Mouse (Mus musculus) forebrain, embryonic 11.5 days (tissue): ENCODE results near the gene Cdca5. TPM values are rescaled to one million over a fixed set of nuclear protein-coding genes. Genes with fewer than 3 reads are reported as not detected.

ENCODE experiments used
- ATAC-seq: fragments of 200-750 bp; cut with Nextera tagmentation; replicated peaks from 2 replicates; pipeline ENCODE4 v1.8.0; 2017; ENCODE audit warnings: moderate TSS enrichment; ENCODE audit not compliant: low FRiP score
- DNase-seq: peaks from one replicate; pipeline ENCODE4 v3.0.0-alpha.2; 2017; ENCODE audit warnings: low spot score
- H3K27ac ChIP-seq: fragments of 300-500 bp; sonication (generic); 2 replicates; pipeline ENCODE4 v1.5.1; 2014; ENCODE audit warnings: low read depth, low read length
- H3K27me3 ChIP-seq: fragments of 300-500 bp; sonication (generic); 2 replicates; pipeline ENCODE4 v1.6.1; 2014; ENCODE audit warnings: mild to moderate bottlenecking, low read length, mixed read lengths; ENCODE audit not compliant: control insufficient read depth, insufficient read depth
- H3K36me3 ChIP-seq: fragments of 300-500 bp; sonication (generic); 2 replicates; pipeline ENCODE4 v1.6.1; 2014; ENCODE audit warnings: mild to moderate bottlenecking, low read length, moderate library complexity, mixed read lengths; ENCODE audit not compliant: control insufficient read depth, insufficient read depth
- H3K4me1 ChIP-seq: fragments of 300-500 bp; sonication (generic); replicated peaks from 2 replicates; pipeline ENCODE4 v1.6.1; 2014; ENCODE audit warnings: low read length, mixed read lengths; ENCODE audit not compliant: control insufficient read depth, insufficient read depth
- H3K4me2 ChIP-seq: fragments of 300-500 bp; sonication (generic); 2 replicates; pipeline ENCODE4 v1.6.1; 2014; ENCODE audit warnings: low read depth, mild to moderate bottlenecking, low read length, moderate library complexity, mixed read lengths; ENCODE audit not compliant: severe bottlenecking
- H3K4me3 ChIP-seq: fragments of 300-500 bp; sonication (generic); 2 replicates; pipeline ENCODE4 v1.5.1; 2014; ENCODE audit warnings: low read depth, low read length
- H3K9ac ChIP-seq: fragments of 300-500 bp; sonication (generic); 2 replicates; pipeline ENCODE4 v1.6.1; 2014; ENCODE audit warnings: low read length
- H3K9me3 ChIP-seq: fragments of 300-500 bp; sonication (generic); 2 replicates; pipeline ENCODE4 v1.6.1; 2016; ENCODE audit warnings: low read length, mixed read lengths; ENCODE audit not compliant: control insufficient read depth
- WGBS: fragments of 180-500 bp; shearing (Covaris S2); extraction: QIAGEN DNeasy Blood & Tissue Kit; methylation state at CpG from one replicate; pipeline ENCODE4 v1.1.7; 2014; 5-methylcytosine and 5-hydroxymethylcytosine counted together
- polyA plus RNA-seq: library from polyadenylated mRNA; unstranded; fragments of >200 nt; fragmentation: Nextera tagmentation; extraction: Ambion mirVana; gene quantifications from 2 replicates; pipeline ENCODE4 v1.2.1, GENCODE M21; 2014

Cdca5 gene
- polyA plus RNA-seq, 1 experiment from 2014 or later = 75.5 TPM

DNA sequence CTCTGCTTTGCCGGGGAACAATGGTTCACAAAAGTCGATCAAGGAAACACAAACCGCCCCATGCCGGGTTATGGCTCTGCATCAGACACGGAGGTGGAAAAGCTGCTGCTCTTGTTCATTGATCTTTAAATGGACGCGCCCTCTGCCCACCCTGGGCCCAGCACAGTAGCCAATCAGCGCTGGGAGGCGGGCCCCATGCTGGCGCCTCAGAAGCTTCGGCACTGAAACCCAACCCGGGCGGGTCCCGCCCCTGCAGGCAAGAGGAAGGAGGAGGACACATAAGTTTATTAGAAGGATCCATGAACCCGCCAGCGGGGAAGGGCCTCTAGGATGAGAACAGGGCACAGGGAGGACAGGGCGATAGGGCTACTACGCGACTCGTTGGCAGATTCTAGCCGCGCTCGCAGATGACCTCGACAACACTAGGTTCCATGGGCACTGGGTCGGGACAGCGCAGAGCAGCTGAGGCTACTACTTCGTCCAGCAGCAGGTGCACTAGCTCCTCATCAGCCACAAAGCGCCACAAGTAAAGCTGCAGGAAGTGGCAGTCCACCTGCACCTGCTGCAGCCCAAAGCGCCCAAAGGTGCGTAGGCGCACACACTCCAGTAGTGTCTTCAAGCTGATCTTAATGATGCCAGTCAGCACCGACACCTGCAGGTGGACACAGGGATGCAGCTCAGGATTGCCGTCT, 16.9 kb upstream of the Cdca5 start, which contains the start of gene Tm7sf2:
Gene Tm7sf2, minus strand, starts transcription at position 650 of the 692 bp plus-strand sequence.
- peak; percentile 94 for ATAC-seq
- Histone ChIP-seq H3K9me3 (no peaks in the 10 kb centered on the region), H3K4me1 (peaks cover 9% of the 10 kb centered on the region), H3K4me2 (peak within 1 kb of the TSS; percentile 94), H3K4me3 (peak within 1 kb of the TSS; percentile 55), H3K36me3 (no peaks in the 10 kb centered on the region; the same call in 1 of the 2 replicates), H3K9ac (peak within 1 kb of the TSS; percentile 70), H3K27ac (peak within 1 kb of the TSS; percentile 83), H3K27me3 (no peaks in the 10 kb centered on the region)
- peak; percentile 95 for DNase-seq
- WGBS = 11% methylated on average over 33 of the region's 33 CpGs

DNA sequence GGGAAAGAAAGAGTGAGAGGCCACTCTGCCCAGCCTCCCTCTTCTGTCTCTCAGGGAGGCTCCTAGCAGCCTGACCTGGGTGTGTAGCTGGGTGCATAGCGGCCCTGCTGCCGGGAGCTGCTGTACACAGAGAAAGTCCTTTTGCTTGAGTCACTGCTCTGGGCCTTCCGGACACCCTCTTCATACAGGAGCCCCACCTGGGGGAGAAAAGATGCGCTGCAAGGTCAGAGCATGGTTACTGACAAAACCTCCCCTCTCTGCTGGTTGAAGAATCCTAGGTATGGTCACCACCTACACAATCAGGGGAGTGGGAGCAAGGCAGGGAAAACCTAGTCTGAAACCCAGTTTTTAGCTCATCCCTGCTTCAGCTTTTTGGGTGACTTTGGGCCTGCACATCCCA, 15.8 kb upstream of the Cdca5 start:
- DNase-seq (no peak), ATAC-seq (no peak)
- Histone ChIP-seq H3K27ac (no peak overlapping the region), H3K4me1 (peaks cover 9% of the 10 kb centered on the region), H3K4me2 (no peak overlapping the region), H3K9ac (no peak overlapping the region), H3K4me3 (no peak overlapping the region), H3K27me3 (no peaks in the 10 kb centered on the region), H3K9me3 (no peaks in the 10 kb centered on the region), H3K36me3 (no peaks in the 10 kb centered on the region; the same call in 1 of the 2 replicates)
- 87% methylated on average over 4 of the region's 4 CpGs for WGBS

DNA sequence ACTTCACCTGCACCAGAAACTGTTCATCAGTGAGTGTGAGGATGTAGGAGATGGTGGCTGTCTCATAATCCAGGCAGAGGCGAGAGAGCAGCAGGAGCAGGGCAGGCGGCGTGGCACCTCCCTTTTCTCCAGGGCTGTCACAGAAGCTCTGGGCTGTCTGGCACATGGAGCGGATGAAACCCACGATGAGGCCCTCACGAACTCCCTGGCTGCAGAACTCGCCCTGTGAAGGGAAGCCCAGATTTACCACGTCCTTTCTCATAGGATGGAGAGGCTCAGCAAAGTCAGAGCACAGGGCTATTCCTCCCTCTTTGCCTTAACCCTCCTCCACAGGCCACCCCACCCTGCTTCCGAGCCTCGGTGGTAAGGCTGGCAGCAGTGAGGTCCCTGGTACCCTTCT, 14.9 kb upstream of the Cdca5 start:
- H3K36me3 ChIP-seq = no peaks in the 10 kb centered on the region; the same call in 1 of the 2 replicates
- H3K9me3 ChIP-seq = no peaks in the 10 kb centered on the region
- WGBS = 94% methylated on average over 10 of the region's 10 CpGs
- no peak overlapping the region for H3K4me2 ChIP-seq
- H3K27ac ChIP-seq = no peak overlapping the region
- H3K4me1 ChIP-seq = peaks cover 9% of the 10 kb centered on the region
- no peak overlapping the region for H3K9ac ChIP-seq
- H3K4me3 ChIP-seq = no peak overlapping the region
- no peaks in the 10 kb centered on the region for H3K27me3 ChIP-seq
- ATAC-seq = no peak
- no peak for DNase-seq

DNA sequence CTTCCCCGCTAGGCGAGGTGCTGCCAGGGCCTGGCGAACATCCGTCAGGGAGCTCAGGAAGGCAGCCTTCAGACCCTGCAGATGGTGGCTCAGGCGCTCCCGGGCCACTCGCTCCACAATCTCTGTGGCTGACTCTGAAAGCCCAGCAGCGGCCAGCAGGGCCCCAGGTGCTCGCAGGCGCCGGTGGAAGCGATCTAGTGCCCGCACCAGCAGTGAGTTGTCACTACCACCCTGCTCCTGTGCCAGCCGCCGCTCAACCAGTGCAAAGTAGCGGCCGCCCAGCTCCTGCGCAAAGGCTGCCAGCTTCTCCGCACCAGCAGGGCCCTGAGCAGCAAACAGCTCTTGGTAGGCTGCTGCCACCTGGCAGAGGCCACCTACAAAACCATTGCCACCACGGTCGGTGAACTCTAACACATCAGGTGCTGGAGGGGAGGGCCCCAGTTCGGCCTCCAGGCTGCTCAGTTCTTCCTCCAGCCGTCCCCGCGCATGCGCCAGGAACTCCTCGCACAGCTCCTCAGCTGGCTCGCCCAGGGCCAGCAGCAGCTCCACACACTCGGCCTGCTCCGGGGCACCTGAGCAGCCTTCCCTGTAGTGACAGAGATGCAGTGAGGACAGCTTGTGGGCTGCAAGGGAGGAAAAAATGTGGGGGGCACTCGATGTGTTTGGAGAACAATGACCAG, 14.1 kb upstream of the Cdca5 start:
- H3K27me3 ChIP-seq = no peaks in the 10 kb centered on the region
- H3K4me3 ChIP-seq = no peak overlapping the region
- 91% methylated on average over 31 of the region's 31 CpGs for WGBS
- H3K36me3 ChIP-seq = no peaks in the 10 kb centered on the region; the same call in 1 of the 2 replicates
- no peak overlapping the region for H3K4me2 ChIP-seq
- ATAC-seq (no peak), DNase-seq (no peak)
- H3K9me3 ChIP-seq = no peaks in the 10 kb centered on the region
- peaks cover 9% of the 10 kb centered on the region for H3K4me1 ChIP-seq
- H3K27ac ChIP-seq = no peak overlapping the region
- H3K9ac ChIP-seq = no peak overlapping the region

DNA sequence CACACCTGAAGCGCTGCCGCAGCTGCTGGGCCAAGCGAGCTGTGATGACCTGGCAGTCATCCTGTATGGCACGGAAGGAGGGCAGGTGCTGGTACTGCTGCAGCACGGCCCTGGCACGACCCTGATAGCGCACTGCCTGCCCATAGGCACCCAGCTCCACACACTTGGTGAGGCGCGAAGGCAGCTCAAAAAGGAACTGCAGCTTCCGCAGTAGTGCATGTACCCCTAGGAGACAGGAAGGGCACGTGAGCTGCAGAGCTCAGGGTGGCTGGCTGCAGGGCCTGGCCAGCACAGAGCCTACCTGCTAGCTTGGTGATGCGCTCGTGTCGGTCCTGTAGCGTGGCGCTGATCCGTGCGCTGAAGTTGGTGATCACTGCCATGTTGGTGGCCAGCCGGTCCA, 13.5 kb upstream of the Cdca5 start:
- no peaks in the 10 kb centered on the region for H3K9me3 ChIP-seq
- H3K27me3 ChIP-seq = no peaks in the 10 kb centered on the region
- H3K4me1 ChIP-seq = peaks cover 12% of the 10 kb centered on the region
- H3K9ac ChIP-seq = no peak overlapping the region
- no peak overlapping the region for H3K4me3 ChIP-seq
- no peak for ATAC-seq
- no peak for DNase-seq
- 95% methylated on average over 19 of the region's 19 CpGs for WGBS
- no peaks in the 10 kb centered on the region; the same call in 1 of the 2 replicates for H3K36me3 ChIP-seq
- no peak overlapping the region for H3K4me2 ChIP-seq
- H3K27ac ChIP-seq = no peak overlapping the region

DNA sequence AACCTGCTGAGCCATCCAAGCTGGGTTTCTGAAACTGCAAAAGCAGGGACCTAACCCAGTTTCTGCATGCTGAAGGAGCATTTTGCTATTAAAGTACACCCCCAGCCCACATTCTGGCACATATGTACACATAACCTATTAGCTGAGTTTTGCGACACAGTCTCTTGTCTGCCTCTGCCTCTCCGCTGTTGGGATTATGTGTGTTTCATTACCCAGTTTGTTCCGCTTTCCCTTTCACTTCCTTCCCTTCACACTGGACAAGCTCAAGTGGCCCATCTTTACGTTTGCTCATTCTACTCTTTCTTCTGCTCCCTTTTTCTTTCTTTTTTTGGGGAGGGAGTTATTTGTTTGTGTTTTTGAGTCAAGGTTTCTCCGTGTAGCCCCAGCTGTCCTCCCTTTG, 10.9 kb upstream of the Cdca5 start:
- WGBS = 93% methylated on average over 5 of the region's 5 CpGs
- ATAC-seq = no peak
- H3K27ac ChIP-seq = no peak overlapping the region

DNA sequence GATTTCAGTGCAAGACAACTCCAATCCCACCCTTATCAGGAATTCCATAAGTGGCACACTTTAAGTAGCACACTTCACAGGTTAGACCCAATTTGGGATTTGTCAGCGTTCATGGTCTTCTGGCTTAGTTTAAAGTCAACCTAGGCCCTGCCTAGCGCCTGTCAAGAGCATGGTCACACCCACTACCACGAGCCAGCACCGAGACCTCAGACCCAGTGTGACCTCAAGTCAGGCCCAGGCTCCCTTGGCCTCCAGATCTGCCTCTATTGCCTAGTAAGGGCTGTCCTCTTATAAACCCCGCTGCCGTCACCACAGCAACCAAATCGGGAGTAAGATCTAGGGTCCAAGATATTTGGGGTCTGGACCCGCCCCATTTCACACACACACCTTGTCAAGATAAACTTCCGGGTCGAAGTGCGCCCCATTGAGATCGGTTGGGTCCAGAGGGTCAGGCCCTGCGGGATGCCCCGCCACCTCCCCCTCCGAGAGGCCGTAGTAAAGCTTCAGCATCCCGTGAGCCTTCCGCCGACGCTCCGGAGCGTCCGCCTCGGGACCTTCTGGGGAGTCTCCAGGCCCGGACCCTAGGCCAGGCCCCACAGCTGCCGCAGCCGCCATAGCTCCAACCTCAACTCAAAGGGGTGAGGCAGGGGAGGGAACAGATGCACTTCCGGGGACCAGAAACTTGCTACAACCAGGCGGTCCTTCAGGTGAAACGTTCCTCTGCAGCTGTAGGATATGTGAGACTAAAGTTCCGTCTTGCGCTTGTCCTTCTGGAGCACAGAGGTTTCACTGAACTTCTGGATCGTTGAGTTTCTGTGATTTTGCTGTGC, 8.0 kb upstream of the Cdca5 start, which contains the start of gene Vps51:
Gene Vps51, minus strand, starts transcription at position 668 of the 830 bp plus-strand sequence.
- Histone ChIP-seq H3K27me3 (no peaks in the 10 kb centered on the region), H3K27ac (peak within 1 kb of the TSS; percentile 69), H3K4me3 (peak within 1 kb of the TSS; percentile 76), H3K9ac (peak within 1 kb of the TSS; percentile 86), H3K4me1 (peaks cover 5% of the 10 kb centered on the region), H3K36me3 (no peaks in the 10 kb centered on the region; the same call in 1 of the 2 replicates), H3K9me3 (no peaks in the 10 kb centered on the region), H3K4me2 (peak within 1 kb of the TSS; percentile 90)
- peak; percentile 88 for DNase-seq
- ATAC-seq = peak; percentile 89
- WGBS = under 1% methylated on average over 33 of the region's 33 CpGs

More for the DNA sequence above, 10.9 kb upstream of the Cdca5 start:
- no peaks in the 10 kb centered on the region; the same call in 1 of the 2 replicates for H3K36me3 ChIP-seq
- no peak for DNase-seq
- no peak overlapping the region for H3K4me2 ChIP-seq
- no peaks in the 10 kb centered on the region for H3K27me3 ChIP-seq
- peaks cover 5% of the 10 kb centered on the region for H3K4me1 ChIP-seq
- H3K4me3 ChIP-seq = no peak overlapping the region
- no peak overlapping the region for H3K9ac ChIP-seq
- no peaks in the 10 kb centered on the region for H3K9me3 ChIP-seq

DNA sequence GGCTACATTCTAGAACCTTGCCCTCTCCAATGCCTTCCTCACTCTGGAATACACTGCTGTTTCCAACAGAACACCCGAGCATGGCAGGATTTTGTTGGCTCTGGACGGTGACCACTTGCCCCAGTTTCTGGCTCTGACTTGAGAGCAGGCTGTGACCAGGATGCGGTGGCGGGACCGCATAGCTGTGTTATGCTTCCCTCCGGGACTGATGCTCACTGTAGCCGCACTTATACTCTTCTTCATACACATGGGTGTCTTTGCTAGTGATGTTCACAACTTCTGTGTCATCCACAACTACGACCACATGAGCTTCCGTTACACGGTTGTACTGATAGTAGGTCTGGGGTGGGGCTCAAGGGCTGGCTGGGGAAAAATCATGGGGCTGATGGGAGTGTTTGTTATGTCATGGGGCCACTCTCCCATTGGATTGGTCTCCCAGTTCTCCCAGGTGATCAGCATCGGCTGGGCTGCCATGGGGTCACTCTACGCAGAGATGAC, 4.8 kb upstream of the Cdca5 start, which contains the start of gene Tmem262:
Gene Tmem262, plus strand, starts transcription at position 51 of the 498 bp plus-strand sequence.
- no peak within 1 kb of the TSS for H3K4me3 ChIP-seq
- peaks cover 11% of the 10 kb centered on the region for H3K4me1 ChIP-seq
- DNase-seq (no peak), ATAC-seq (no peak)
- no peaks in the 10 kb centered on the region for H3K9me3 ChIP-seq
- H3K27me3 ChIP-seq = no peaks in the 10 kb centered on the region
- no peak within 1 kb of the TSS for H3K27ac ChIP-seq
- H3K9ac ChIP-seq = no peak within 1 kb of the TSS
- WGBS = 94% methylated on average over 12 of the region's 12 CpGs
- H3K4me2 ChIP-seq = no peak within 1 kb of the TSS
- H3K36me3 ChIP-seq = no peaks in the 10 kb centered on the region; the same call in 1 of the 2 replicates
